Mouse (Mus musculus): Measurements from ENCODE around the gene Ntrk1. TPM values are rescaled to one million over a fixed set of nuclear protein-coding genes. Genes with fewer than 3 reads are reported as not detected.

Ntrk1 gene
- total and polyA plus RNA-seq, 2 experiments from 2014 or later, result 0.11 to 0.16 TPM

DNA sequence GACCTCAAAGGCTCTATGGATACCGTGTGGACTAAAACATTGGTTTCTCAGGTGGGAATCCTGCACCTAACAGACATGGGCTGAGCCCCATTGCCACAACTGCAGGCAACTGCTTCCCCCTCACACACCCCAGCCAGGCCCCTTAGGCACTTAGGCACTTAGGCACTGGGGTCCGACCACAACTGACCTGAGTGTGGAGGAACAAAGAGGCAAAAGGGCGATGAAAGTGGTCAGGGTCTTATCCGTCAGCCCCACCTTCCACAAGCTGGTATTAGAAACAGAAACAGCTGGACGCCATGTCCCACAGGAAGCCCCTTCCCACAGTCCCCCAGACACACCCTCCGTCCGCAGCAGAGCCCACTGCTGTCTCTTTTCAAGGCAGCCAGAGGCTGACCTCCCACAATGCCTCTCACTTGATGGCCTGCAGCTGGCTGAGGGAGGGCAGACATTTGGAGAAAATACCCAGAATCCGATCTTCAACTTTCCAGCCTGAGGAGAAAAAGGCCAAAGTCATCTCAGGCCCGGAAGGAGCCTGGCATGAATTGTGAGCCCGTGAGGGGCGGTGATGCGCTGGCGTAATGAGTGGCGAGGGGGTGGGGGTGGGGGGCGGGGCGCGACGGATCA lies 49.8 kb downstream of the Ntrk1 start:
- Histone ChIP-seq H3K27me3 (ENCODE audit: control insufficient read depth, insufficient read depth, low read length) (peaks cover 5% of the 10 kb centered on the region; the same call in 1 of the 2 replicates), H3K4me1 (ENCODE audit: control insufficient read depth, insufficient read depth) (no peaks in the 10 kb centered on the region), H3K36me3 (replicated peaks; ENCODE audit: control insufficient read depth, insufficient read depth, low read length) (no peaks in the 10 kb centered on the region), H3K4me3 (ENCODE audit: low read depth, low read length) (no peak overlapping the region), H3K9me3 (replicated peaks; ENCODE audit: control insufficient read depth, low read length) (no peaks in the 10 kb centered on the region), H3K27ac (ENCODE audit: low read depth) (no peak overlapping the region), H3K9ac (replicated peaks; ENCODE audit: low read depth, low read length) (no peak overlapping the region), H3K4me2 (ENCODE audit: low read depth, low read length) (peak overlapping the region; percentile 37)
- 34% methylated on average over 18 of the region's 18 CpGs for WGBS
- TF ChIP-seq CTCF (IDR thresholded peaks at IDR 0.05; ENCODE audit: low read depth) (no peak), EP300 (IDR thresholded peaks at IDR 0.05; ENCODE audit: low read depth) (no peak)
- ATAC-seq (ENCODE audit: insufficient read depth, low read depth) (no peak), DNase-seq (ENCODE audit: low spot score) (no peak)

GRCm38 (mm10) chr3:87743927-87744326 lies 51.0 kb downstream of the Ntrk1 start:
- Histone ChIP-seq H3K9me3 (replicated peaks; ENCODE audit: control insufficient read depth, low read length) (no peaks in the 10 kb centered on the region), H3K4me3 (ENCODE audit: low read depth, low read length) (no peak overlapping the region), H3K36me3 (replicated peaks; ENCODE audit: control insufficient read depth, insufficient read depth, low read length) (no peaks in the 10 kb centered on the region; the same call in 1 of the 2 replicates), H3K27ac (ENCODE audit: low read depth) (no peak overlapping the region), H3K9ac (replicated peaks; ENCODE audit: low read depth, low read length) (no peak overlapping the region), H3K4me1 (ENCODE audit: control insufficient read depth, insufficient read depth) (no peaks in the 10 kb centered on the region), H3K4me2 (ENCODE audit: low read depth, low read length) (no peak overlapping the region), H3K27me3 (ENCODE audit: control insufficient read depth, insufficient read depth, low read length) (peaks cover 5% of the 10 kb centered on the region; the same call in 1 of the 2 replicates)
- ATAC-seq (ENCODE audit: insufficient read depth, low read depth) (no peak), DNase-seq (ENCODE audit: low spot score) (no peak)
- no peak for TF ChIP-seq CTCF (IDR thresholded peaks at IDR 0.05; ENCODE audit: low read depth)
- 80% methylated on average over 4 of the region's 4 CpGs for WGBS

- Histone ChIP-seq H3K27ac (ENCODE audit: low read depth) (no peak overlapping the region), H3K9ac (replicated peaks; ENCODE audit: low read depth, low read length) (no peak overlapping the region), H3K9me3 (replicated peaks; ENCODE audit: control insufficient read depth, low read length) (no peaks in the 10 kb centered on the region), H3K36me3 (replicated peaks; ENCODE audit: control insufficient read depth, insufficient read depth, low read length) (peaks cover 10% of the 10 kb centered on the region; the same call in 1 of the 2 replicates), H3K4me2 (ENCODE audit: low read depth, low read length) (no peak overlapping the region), H3K4me3 (ENCODE audit: low read depth, low read length) (no peak overlapping the region), H3K27me3 (ENCODE audit: control insufficient read depth, insufficient read depth, low read length) (no peaks in the 10 kb centered on the region), H3K4me1 (ENCODE audit: control insufficient read depth, insufficient read depth) (no peaks in the 10 kb centered on the region)
- DNase-seq (ENCODE audit: low spot score), result no peak
- no peak for ATAC-seq (ENCODE audit: insufficient read depth, low read depth)
- 76% methylated on average over 16 of the region's 16 CpGs for WGBS
- no peak for TF ChIP-seq EP300 (IDR thresholded peaks at IDR 0.05; ENCODE audit: low read depth)
- no peak for TF ChIP-seq CTCF (IDR thresholded peaks at IDR 0.05; ENCODE audit: low read depth)
Measured at GRCm38 (mm10) chr3:87742735-87743134, 52.2 kb downstream of the Ntrk1 start.

DNA sequence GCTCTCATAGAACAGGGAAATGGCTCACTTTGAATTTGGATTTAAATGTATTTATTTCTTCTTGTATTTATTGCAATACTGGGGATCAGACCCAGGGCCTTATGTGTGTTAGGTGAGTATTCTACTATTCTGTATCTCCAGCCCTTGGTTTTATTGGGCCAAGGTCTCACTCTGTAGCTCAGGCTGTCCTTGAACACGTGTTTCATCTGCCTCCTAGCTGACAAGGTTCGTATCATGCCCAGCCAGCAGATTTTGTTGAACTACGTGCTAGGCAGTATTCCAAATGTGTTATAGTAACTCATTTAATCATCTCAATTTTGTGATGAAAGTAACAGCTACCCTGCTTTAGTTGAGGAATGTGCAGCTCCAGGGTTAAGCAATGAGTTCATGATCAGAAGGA lies 52.9 kb downstream of the Ntrk1 start:
- Histone ChIP-seq H3K4me3 (ENCODE audit: low read depth, low read length) (no peak overlapping the region), H3K27me3 (ENCODE audit: control insufficient read depth, insufficient read depth, low read length) (no peaks in the 10 kb centered on the region), H3K4me1 (ENCODE audit: control insufficient read depth, insufficient read depth) (no peaks in the 10 kb centered on the region), H3K4me2 (ENCODE audit: low read depth, low read length) (no peak overlapping the region), H3K9me3 (replicated peaks; ENCODE audit: control insufficient read depth, low read length) (no peaks in the 10 kb centered on the region), H3K36me3 (replicated peaks; ENCODE audit: control insufficient read depth, insufficient read depth, low read length) (peaks cover 17% of the 10 kb centered on the region), H3K27ac (ENCODE audit: low read depth) (no peak overlapping the region), H3K9ac (replicated peaks; ENCODE audit: low read depth, low read length) (no peak overlapping the region)
- TF ChIP-seq CTCF (IDR thresholded peaks at IDR 0.05; ENCODE audit: low read depth) (no peak), EP300 (IDR thresholded peaks at IDR 0.05; ENCODE audit: low read depth) (no peak)
- ATAC-seq (ENCODE audit: insufficient read depth, low read depth), result no peak
- 52% methylated on average over 3 of the region's 3 CpGs for WGBS
- DNase-seq (ENCODE audit: low spot score), result no peak

- H3K9me3 ChIP-seq (replicated peaks; ENCODE audit: control insufficient read depth, low read length), result no peaks in the 10 kb centered on the region
- H3K36me3 ChIP-seq (replicated peaks; ENCODE audit: control insufficient read depth, insufficient read depth, low read length), result peaks cover 48% of the 10 kb centered on the region
- 80% methylated on average over 5 of the region's 5 CpGs for WGBS
- ATAC-seq (ENCODE audit: insufficient read depth, low read depth), result no peak
- DNase-seq (ENCODE audit: low spot score), result no peak
- H3K9ac ChIP-seq (replicated peaks; ENCODE audit: low read depth, low read length), result no peak overlapping the region
- H3K27me3 ChIP-seq (ENCODE audit: control insufficient read depth, insufficient read depth, low read length), result no peaks in the 10 kb centered on the region
- no peak overlapping the region for H3K4me2 ChIP-seq (ENCODE audit: low read depth, low read length)
- H3K4me3 ChIP-seq (ENCODE audit: low read depth, low read length), result no peak overlapping the region
- H3K27ac ChIP-seq (ENCODE audit: low read depth), result no peak overlapping the region
- no peak for TF ChIP-seq EP300 (IDR thresholded peaks at IDR 0.05; ENCODE audit: low read depth)
- TF ChIP-seq CTCF (IDR thresholded peaks at IDR 0.05; ENCODE audit: low read depth), result no peak
- H3K4me1 ChIP-seq (ENCODE audit: control insufficient read depth, insufficient read depth), result no peaks in the 10 kb centered on the region
Measured at GRCm38 (mm10) chr3:87738906-87739305, 56.1 kb downstream of the Ntrk1 start.

- Histone ChIP-seq H3K4me2 (ENCODE audit: low read depth, low read length) (no peak overlapping the region), H3K9ac (replicated peaks; ENCODE audit: low read depth, low read length) (no peak overlapping the region), H3K4me3 (ENCODE audit: low read depth, low read length) (no peak overlapping the region), H3K36me3 (replicated peaks; ENCODE audit: control insufficient read depth, insufficient read depth, low read length) (peaks cover 80% of the 10 kb centered on the region), H3K9me3 (replicated peaks; ENCODE audit: control insufficient read depth, low read length) (no peaks in the 10 kb centered on the region), H3K4me1 (ENCODE audit: control insufficient read depth, insufficient read depth) (no peaks in the 10 kb centered on the region), H3K27me3 (ENCODE audit: control insufficient read depth, insufficient read depth, low read length) (no peaks in the 10 kb centered on the region), H3K27ac (ENCODE audit: low read depth) (no peak overlapping the region)
- no peak for TF ChIP-seq EP300 (IDR thresholded peaks at IDR 0.05; ENCODE audit: low read depth)
- no peak for TF ChIP-seq CTCF (IDR thresholded peaks at IDR 0.05; ENCODE audit: low read depth)
- no peak for ATAC-seq (ENCODE audit: insufficient read depth, low read depth)
- DNase-seq (ENCODE audit: low spot score), result no peak
- WGBS, result 79% methylated on average over 9 of the region's 9 CpGs
Measured at GRCm38 (mm10) chr3:87735335-87735734, 59.6 kb downstream of the Ntrk1 start.

Data from heart, postnatal 0 days (tissue).